Mouse (Mus musculus): ENCODE results near the gene Cd8a. TPM values are rescaled to one million over a fixed set of nuclear protein-coding genes. Genes with fewer than 3 reads are reported as not detected.
"Not testable (repeated sequence)": the region's sequence is repeated elsewhere in the genome, so short reads cannot be mapped to it uniquely, and the experiment has no call there.

The Cd8a gene
- polyA plus RNA-seq (2015; fragmentation: Nextera tagmentation; extraction: Ambion mirVana) = 0.09 and 0.13 TPM in 2 replicates

DNA sequence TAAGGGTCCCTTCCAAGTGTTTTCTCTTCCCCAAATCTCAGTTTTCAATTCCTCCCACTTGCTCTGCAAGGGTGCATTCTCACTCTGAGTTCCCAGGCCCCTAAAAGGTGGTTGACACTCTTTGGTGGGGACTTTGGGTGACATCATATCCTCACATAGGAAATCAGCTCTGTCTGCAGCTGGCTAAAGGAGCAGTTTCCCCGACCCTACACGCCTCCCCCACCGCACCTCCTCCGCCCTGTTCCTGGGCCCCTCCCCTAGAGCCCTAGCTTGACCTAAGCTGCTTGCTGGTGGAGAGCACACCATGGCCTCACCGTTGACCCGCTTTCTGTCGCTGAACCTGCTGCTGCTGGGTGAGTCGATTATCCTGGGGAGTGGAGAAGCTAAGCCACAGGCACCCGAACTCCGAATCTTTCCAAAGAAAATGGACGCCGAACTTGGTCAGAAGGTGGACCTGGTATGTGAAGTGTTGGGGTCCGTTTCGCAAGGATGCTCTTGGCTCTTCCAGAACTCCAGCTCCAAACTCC is at the start of gene Cd8a:
Gene Cd8a (plus strand): TSS at position 179 of the 527 bp plus-strand sequence.
- no peak for ATAC-seq (replicated peaks; ENCODE audit: low FRiP score)
- no peak within 1 kb of the TSS for H3K9ac ChIP-seq
- H3K4me3 ChIP-seq (replicated peaks) = no peak within 1 kb of the TSS
- H3K9me3 ChIP-seq (replicated peaks) = 0 out of 2 replicates have a peak, but pooled peaks cover 3% of the 10 kb centered on the region
- H3K27me3 ChIP-seq = no peaks in the 10 kb centered on the region
- H3K4me2 ChIP-seq = no peak within 1 kb of the TSS
- H3K36me3 ChIP-seq = no peaks in the 10 kb centered on the region
- H3K27ac ChIP-seq = no peak within 1 kb of the TSS
- no peaks in the 10 kb centered on the region for H3K4me1 ChIP-seq
- 69% methylated on average over 14 of the region's 14 CpGs for WGBS

DNA sequence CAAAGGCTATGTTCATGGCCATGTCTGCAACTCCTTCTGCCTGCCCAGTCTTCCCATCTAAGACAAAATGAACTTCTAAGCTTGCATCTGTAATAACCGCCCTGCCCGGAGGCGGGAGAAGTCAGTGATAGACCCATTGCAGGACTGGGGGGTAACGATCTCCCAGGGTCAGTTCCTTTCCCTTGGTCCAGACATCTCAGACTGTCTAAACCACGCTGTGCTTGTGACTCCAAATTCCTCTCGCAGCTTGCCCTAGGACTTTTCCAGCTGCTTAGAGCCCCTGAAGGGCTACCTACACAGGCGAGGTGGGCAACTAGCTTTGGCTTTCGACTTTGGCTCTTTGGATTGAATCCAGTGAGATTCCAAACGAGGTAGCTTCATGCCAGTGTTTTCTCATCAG is 48.4 kb upstream of the Cd8a start:
- ATAC-seq (replicated peaks; ENCODE audit: low FRiP score) = no peak
- Histone ChIP-seq H3K4me3 (replicated peaks) (no peak overlapping the region), H3K27me3 (no peaks in the 10 kb centered on the region), H3K9me3 (replicated peaks) (no peaks in the 10 kb centered on the region), H3K4me1 (no peaks in the 10 kb centered on the region), H3K36me3 (no peaks in the 10 kb centered on the region), H3K4me2 (no peak overlapping the region), H3K27ac (no peak overlapping the region), H3K9ac (no peak overlapping the region)
- 92% methylated on average over 9 of the region's 9 CpGs for WGBS

DNA sequence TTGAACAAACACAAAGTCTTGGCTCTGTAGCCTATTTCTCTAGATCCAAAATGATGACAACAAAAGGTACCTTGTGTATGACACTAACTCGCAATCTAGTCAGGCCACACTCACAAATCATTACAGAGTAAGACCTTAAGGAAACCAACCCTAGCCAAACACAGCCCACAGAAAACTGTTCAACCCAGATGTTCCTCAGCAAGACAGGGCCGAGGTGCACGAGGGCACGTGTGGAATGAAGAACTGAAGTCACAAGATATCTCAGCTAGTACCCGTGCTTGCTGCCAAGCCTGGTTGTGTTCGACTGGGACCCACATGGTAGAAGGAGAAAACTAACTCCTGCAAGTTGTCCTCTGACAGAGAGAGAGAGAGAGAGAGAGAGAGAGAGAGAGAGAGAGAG is 43.3 kb upstream of the Cd8a start:
- ATAC-seq (replicated peaks; ENCODE audit: low FRiP score) = no peak
- Histone ChIP-seq H3K9me3 (replicated peaks) (no peaks in the 10 kb centered on the region), H3K4me3 (replicated peaks) (no peak overlapping the region), H3K27ac (no peak overlapping the region), H3K27me3 (no peaks in the 10 kb centered on the region), H3K36me3 (no peaks in the 10 kb centered on the region), H3K9ac (no peak overlapping the region), H3K4me1 (no peaks in the 10 kb centered on the region), H3K4me2 (no peak overlapping the region)
- 85% methylated on average over 6 of the region's 6 CpGs for WGBS

DNA sequence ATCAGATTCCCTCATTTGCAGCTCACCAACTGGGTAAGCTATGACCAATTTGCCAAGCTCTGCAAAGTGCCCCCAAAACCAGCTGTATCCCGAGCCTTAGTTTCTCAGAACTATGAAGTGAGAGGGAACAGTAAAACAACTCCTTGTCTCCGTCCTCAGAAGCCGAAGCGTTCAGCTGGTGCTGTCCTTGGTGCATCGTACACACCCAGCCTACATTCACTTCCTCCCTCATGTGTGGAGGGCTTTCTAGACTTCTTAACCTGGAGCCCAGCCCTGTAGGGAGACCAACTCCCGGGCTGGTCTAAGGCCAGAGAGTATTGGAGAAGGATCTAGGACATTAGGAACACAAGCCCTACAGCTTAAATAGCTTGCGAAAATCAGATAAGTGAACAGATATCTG is 42.7 kb upstream of the Cd8a start:
- no peaks in the 10 kb centered on the region for H3K9me3 ChIP-seq (replicated peaks)
- H3K27ac ChIP-seq = no peak overlapping the region
- no peaks in the 10 kb centered on the region for H3K27me3 ChIP-seq
- H3K4me2 ChIP-seq = no peak overlapping the region
- H3K9ac ChIP-seq = no peak overlapping the region
- 77% methylated on average over 7 of the region's 7 CpGs for WGBS
- H3K36me3 ChIP-seq = no peaks in the 10 kb centered on the region
- no peaks in the 10 kb centered on the region for H3K4me1 ChIP-seq
- no peak for ATAC-seq (replicated peaks; ENCODE audit: low FRiP score)
- no peak overlapping the region for H3K4me3 ChIP-seq (replicated peaks)

DNA sequence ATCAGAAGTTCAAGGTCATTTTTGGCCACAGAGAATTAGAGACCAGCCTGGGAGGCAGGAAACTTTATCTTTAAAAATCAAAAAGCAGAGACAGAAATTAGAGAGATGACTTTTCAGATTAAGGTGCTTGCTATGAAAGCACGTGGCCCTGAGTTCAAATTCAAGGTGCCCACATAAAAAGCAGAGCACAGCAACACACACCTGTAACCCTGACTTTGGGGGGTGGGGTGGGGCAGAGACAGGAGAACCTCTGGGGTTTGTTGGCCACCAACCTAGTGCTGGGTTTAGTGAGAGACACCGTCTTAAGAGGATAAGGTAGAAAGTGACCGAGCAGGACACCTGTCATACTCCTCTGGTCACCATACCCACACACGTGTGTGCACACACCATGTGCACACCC is 41.7 kb upstream of the Cd8a start:
- not testable (repeated sequence) for H3K27me3 ChIP-seq; H3K9ac ChIP-seq; H3K4me3 ChIP-seq (replicated peaks); H3K27ac ChIP-seq; ATAC-seq (replicated peaks; ENCODE audit: low FRiP score); H3K4me1 ChIP-seq; H3K9me3 ChIP-seq (replicated peaks); H3K4me2 ChIP-seq; H3K36me3 ChIP-seq
- WGBS = 92% methylated on average over 2 of the region's 4 CpGs

DNA sequence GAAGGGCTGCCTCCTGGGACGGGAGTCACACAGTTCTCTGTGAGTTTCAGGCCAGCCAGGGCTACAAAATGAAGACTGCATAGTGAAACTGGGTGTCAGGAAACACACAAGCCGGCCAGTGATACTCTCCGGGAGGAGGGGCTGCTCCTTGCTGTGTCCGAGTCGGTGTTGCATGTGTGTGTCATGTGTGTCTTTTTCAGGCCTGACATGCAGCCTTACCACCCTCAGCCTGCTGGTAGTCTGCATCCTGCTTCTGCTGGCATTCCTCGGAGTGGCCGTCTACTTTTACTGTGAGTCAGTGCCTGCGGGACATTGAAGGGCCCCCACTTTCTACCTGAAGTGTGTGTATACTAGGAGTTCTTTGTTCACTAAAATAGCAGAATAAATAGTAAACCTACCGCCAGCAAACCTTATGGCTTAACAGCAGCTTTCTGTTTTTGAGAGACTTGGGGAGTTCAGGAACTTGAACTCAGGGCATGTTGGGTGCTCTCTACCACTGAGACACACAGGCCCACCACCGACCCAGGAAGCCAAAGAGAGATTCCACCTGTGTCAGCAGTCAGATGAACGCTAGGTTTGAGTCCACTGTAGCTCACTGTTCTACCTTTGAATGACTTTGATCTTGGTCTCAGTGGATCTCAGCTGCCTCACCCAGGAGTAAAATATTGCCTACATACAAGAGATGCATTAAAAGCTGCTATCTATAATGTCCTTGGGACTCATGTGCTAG is 40.8 kb upstream of the Cd8a start:
- no peak for ATAC-seq (replicated peaks; ENCODE audit: low FRiP score)
- H3K27ac ChIP-seq = no peak overlapping the region

DNA sequence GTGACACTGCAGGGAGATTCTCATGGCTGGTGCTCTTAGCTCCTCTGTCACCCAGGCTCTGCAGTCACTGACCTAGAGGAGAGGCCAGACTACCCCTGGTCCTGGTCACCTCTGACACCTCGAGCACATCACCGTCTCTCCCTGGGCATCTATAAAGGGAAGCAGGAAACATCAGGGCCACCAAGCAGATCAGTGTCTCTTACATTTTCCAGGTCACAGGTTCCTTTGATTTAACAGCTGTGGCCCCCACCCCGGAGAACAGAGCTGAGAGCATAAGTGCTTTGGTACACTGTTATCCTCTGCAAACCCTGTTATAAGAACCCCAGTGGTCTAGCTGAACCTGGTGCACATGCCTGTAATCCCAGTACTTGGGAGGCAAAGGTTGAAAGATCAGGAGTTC is 40.2 kb upstream of the Cd8a start:
- Histone ChIP-seq H3K4me1 (no peaks in the 10 kb centered on the region), H3K27me3 (no peaks in the 10 kb centered on the region), H3K27ac (no peak overlapping the region), H3K36me3 (no peaks in the 10 kb centered on the region), H3K9me3 (replicated peaks) (no peaks in the 10 kb centered on the region), H3K4me2 (no peak overlapping the region), H3K9ac (no peak overlapping the region), H3K4me3 (replicated peaks) (no peak overlapping the region)
- WGBS = 40% methylated on average over 3 of the region's 3 CpGs
- ATAC-seq (replicated peaks; ENCODE audit: low FRiP score) = no peak

More for the DNA sequence above, 40.8 kb upstream of the Cd8a start:
- Histone ChIP-seq H3K4me3 (replicated peaks) (no peak overlapping the region), H3K27me3 (no peaks in the 10 kb centered on the region), H3K36me3 (no peaks in the 10 kb centered on the region), H3K9me3 (replicated peaks) (no peaks in the 10 kb centered on the region), H3K4me1 (no peaks in the 10 kb centered on the region), H3K9ac (no peak overlapping the region), H3K4me2 (no peak overlapping the region)
- 82% methylated on average over 11 of the region's 11 CpGs for WGBS

DNA sequence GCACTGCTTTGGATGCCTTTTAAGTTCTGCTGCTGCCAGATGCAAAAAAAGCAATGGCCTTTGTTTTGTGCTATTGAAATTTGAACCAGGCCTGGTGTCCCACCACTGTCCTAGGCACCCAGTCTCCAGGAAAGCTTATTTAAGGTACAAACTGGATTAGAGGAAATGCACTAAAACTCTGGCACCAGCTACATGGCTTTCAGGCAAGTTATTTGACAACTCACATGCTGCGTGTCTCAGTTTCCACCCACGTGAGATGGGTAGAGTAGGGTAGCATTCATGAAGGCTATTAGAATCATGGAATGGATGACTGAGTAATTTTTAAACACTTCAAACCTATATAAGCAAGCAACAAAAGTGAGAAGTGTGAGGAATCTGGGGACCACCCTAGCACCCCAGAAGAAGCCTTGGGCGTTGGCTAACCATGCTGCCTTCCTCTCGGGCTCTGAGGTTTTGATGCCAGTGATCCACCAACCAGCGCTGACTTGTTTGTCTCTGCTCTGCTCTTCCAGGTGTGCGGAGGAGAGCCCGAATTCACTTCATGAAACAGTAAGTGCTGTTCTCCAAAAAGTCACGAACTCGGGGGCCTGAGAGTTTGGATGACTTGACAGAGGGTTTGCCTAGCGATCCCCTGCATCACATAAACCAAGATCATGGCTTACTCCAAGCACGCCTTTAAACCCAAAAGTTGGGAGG is 39.5 kb upstream of the Cd8a start:
- 89% methylated on average over 11 of the region's 11 CpGs for WGBS

DNA sequence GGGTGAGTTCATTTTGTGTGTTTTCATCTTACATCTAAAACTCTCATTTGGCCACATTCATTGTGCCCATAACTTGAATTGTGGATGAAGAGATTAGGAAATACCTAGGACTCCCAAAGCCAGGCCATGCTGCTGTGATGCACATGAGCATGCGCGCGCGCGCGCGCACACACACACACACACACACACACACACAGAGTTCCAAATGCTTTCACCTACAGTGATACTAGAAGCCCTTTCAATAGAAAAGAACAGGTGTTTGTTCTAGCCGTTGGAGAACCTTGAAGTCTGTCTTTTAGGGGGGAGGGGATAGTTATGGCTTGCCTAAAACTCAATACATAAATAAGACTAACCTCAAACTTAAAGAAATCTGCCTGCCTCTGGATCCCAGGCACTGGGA is 35.6 kb upstream of the Cd8a start:
- H3K36me3 ChIP-seq = no peaks in the 10 kb centered on the region
- H3K9me3 ChIP-seq (replicated peaks) = no peaks in the 10 kb centered on the region
- H3K4me2 ChIP-seq = no peak overlapping the region
- H3K27me3 ChIP-seq = no peaks in the 10 kb centered on the region
- no peak overlapping the region for H3K9ac ChIP-seq
- no peak for ATAC-seq (replicated peaks; ENCODE audit: low FRiP score)
- H3K27ac ChIP-seq = no peak overlapping the region
- 96% methylated on average over 8 of the region's 8 CpGs for WGBS
- no peak overlapping the region for H3K4me3 ChIP-seq (replicated peaks)
- no peaks in the 10 kb centered on the region for H3K4me1 ChIP-seq

More for the DNA sequence above, 39.5 kb upstream of the Cd8a start:
- Histone ChIP-seq H3K4me3 (replicated peaks) (no peak overlapping the region), H3K9me3 (replicated peaks) (no peaks in the 10 kb centered on the region), H3K36me3 (no peaks in the 10 kb centered on the region), H3K4me2 (no peak overlapping the region), H3K9ac (no peak overlapping the region), H3K27me3 (no peaks in the 10 kb centered on the region), H3K27ac (no peak overlapping the region), H3K4me1 (no peaks in the 10 kb centered on the region)
- no peak for ATAC-seq (replicated peaks; ENCODE audit: low FRiP score)

DNA sequence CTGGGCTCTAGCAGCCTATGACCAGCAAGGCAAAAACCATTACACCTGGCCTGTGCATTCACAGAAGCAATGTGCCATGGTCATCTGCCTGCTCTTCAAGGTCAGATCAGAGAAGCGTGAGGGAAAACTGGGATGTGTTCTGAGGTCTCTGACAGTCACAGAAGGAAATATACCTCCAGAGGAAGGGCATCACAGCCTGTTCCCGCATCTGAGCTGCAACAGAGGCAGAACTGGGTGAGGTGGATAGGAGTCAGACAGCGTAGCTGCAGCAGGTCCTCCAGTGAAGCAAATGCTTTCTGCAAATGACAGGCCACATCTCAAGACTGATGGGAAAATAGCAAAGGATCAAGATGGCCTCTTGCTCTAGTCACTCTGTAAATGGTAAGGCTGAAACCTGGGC is 34.3 kb upstream of the Cd8a start:
- Histone ChIP-seq H3K4me1 (no peaks in the 10 kb centered on the region), H3K9ac (no peak overlapping the region), H3K36me3 (no peaks in the 10 kb centered on the region), H3K27me3 (no peaks in the 10 kb centered on the region), H3K27ac (no peak overlapping the region), H3K9me3 (replicated peaks) (no peaks in the 10 kb centered on the region), H3K4me3 (replicated peaks) (no peak overlapping the region), H3K4me2 (no peak overlapping the region)
- WGBS = 79% methylated on average over 3 of the region's 3 CpGs
- ATAC-seq (replicated peaks; ENCODE audit: low FRiP score) = no peak

DNA sequence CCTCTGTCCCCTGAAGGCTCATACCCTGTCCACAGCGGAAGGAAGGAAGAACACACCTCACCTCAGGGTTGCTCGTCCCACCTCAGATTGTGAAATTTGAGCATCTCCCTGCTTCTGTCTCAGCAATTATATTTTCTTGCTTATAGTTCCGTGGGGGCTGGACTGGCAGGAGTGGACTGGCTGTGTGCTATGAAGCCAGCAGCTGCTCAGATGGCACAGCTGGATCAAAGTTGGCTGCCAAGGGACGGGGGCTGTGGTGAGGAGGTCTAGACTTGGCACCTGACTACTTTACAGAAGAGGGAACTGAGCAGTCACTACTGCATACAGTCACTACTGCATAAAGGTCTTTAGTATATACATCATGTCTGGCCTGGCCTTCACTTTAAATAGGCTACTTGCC is 33.9 kb upstream of the Cd8a start:
- WGBS = 73% methylated on average over 4 of the region's 4 CpGs
- Histone ChIP-seq H3K4me2 (no peak overlapping the region), H3K36me3 (no peaks in the 10 kb centered on the region), H3K9me3 (replicated peaks) (no peaks in the 10 kb centered on the region), H3K4me1 (no peaks in the 10 kb centered on the region), H3K9ac (no peak overlapping the region), H3K27me3 (no peaks in the 10 kb centered on the region), H3K4me3 (replicated peaks) (no peak overlapping the region), H3K27ac (no peak overlapping the region)
- no peak for ATAC-seq (replicated peaks; ENCODE audit: low FRiP score)

DNA sequence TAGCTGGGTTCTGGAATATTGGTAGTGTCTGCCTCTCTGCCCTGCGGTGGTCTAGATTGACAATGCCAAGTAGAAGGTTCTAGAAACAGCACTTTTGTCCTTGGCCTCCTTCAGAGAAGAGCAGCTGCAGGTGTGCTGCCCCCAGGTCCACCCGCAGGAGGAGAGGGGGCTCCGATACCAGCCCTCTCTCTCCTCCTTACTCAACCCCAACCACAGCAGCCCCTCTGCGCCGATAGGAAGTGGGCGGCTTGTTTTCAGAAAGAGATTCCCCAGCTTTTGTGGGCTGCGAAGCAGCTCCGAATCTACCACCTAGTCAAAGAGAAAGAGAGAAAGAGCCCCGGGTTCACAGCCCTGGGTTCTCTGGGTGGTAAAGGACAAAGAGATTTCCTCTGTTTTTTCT is 32.0 kb upstream of the Cd8a start:
- no peak overlapping the region for H3K27ac ChIP-seq
- no peaks in the 10 kb centered on the region for H3K4me1 ChIP-seq
- no peaks in the 10 kb centered on the region for H3K27me3 ChIP-seq
- H3K36me3 ChIP-seq = no peaks in the 10 kb centered on the region
- no peak overlapping the region for H3K4me2 ChIP-seq
- no peaks in the 10 kb centered on the region for H3K9me3 ChIP-seq (replicated peaks)
- no peak overlapping the region for H3K4me3 ChIP-seq (replicated peaks)
- ATAC-seq (replicated peaks; ENCODE audit: low FRiP score) = no peak
- WGBS = 87% methylated on average over 9 of the region's 9 CpGs
- no peak overlapping the region for H3K9ac ChIP-seq
